Mouse (Mus musculus) lung, embryonic 14.5 days (tissue): Measurements from ENCODE around the gene Csnka2ip. TPM values are rescaled to one million over a fixed set of nuclear protein-coding genes. Genes with fewer than 3 reads are reported as not detected.

Experiments used
- ATAC-seq: fragments of 200-750 bp; cut with Nextera tagmentation; 2 replicates; pipeline ENCODE4 v1.8.0; 2017; ENCODE audit warnings: mild to moderate bottlenecking, moderate TSS enrichment, moderate library complexity; ENCODE audit not compliant: insufficient read depth
- DNase-seq: peaks from one replicate; pipeline ENCODE4 v3.0.0-alpha.2; 2015
- H3K27ac ChIP-seq: fragments of 300-500 bp; sonication (generic); 2 replicates; pipeline ENCODE4 v1.5.1; 2014; ENCODE audit warnings: low read depth, mild to moderate bottlenecking, moderate library complexity
- H3K27me3 ChIP-seq: fragments of 300-500 bp; sonication (generic); 2 replicates; pipeline ENCODE4 v1.6.1; 2014; ENCODE audit warnings: low read length, control low read depth; ENCODE audit not compliant: insufficient read depth
- H3K36me3 ChIP-seq: fragments of 300-500 bp; sonication (generic); 2 replicates; pipeline ENCODE4 v1.6.1; 2014; ENCODE audit warnings: control low read depth; ENCODE audit not compliant: insufficient read depth
- H3K4me1 ChIP-seq: fragments of 300-500 bp; sonication (generic); 2 replicates; pipeline ENCODE4 v1.6.1; 2014; ENCODE audit warnings: antibody characterized with exemption, control low read depth; ENCODE audit not compliant: insufficient read depth
- H3K4me2 ChIP-seq: fragments of 300-500 bp; sonication (generic); 2 replicates; pipeline ENCODE4 v1.6.1; 2014; ENCODE audit warnings: mild to moderate bottlenecking
- H3K4me3 ChIP-seq: fragments of 300-500 bp; sonication (generic); 2 replicates; pipeline ENCODE4 v1.5.1; 2014; ENCODE audit warnings: low read depth, low read length
- H3K9ac ChIP-seq: fragments of 300-500 bp; sonication (generic); 2 replicates; pipeline ENCODE4 v1.6.1; 2014
- H3K9me3 ChIP-seq: fragments of 300-500 bp; sonication (generic); 2 replicates; pipeline ENCODE4 v1.6.1; 2016; ENCODE audit warnings: low read depth, low read length, control low read depth
- CTCF ChIP-seq: IDR thresholded peaks from 2 replicates; pipeline ENCODE4 v1.5.1; 2016; ENCODE audit warnings: antibody characterized with exemption, low read depth
- WGBS: fragments of 180-500 bp; shearing (Covaris S2); extraction: QIAGEN DNeasy Blood & Tissue Kit; methylation state at CpG from one replicate; pipeline ENCODE4 v1.1.7; 2014; 5-methylcytosine and 5-hydroxymethylcytosine counted together
- polyA plus RNA-seq: library from polyadenylated mRNA; unstranded; fragments of >200 nt; fragmentation: Nextera tagmentation; extraction: Ambion mirVana; gene quantifications from 2 replicates; pipeline ENCODE4 v1.2.1, GENCODE M21; 2014

The Csnka2ip gene
- polyA plus RNA-seq, result not detected in 2 replicates

DNA sequence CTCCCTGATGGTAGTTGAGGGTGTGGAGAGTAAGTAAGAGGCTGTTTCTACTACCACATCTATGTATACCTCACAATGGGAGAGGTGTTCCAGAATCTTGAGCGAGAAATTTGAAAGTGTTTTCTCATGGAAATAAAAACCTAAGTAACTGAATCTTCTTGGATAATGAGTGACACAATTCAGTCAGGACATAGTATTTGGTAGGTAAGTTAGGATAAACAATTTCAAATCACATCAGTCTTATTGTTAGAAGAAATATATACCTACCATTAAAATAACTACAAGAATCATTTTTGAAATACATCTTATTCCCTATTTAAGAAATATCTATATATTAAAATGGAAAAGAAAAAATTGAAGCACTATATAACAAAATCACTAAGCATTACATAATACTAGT is at the start of gene Csnka2ip:
Gene Csnka2ip, minus strand, starts transcription at position 101 of the 400 bp plus-strand sequence.
- Histone ChIP-seq H3K36me3 (no peaks in the 10 kb centered on the region), H3K27me3 (no peaks in the 10 kb centered on the region), H3K9me3 (no peaks in the 10 kb centered on the region), H3K9ac (no peak within 1 kb of the TSS), H3K4me3 (no peak within 1 kb of the TSS), H3K4me1 (no peaks in the 10 kb centered on the region), H3K27ac (no peak within 1 kb of the TSS), H3K4me2 (no peak within 1 kb of the TSS)
- WGBS, result 96% methylated on average over 1 of the region's 1 CpGs
- no peak for TF ChIP-seq CTCF
- no peak for DNase-seq
- ATAC-seq, result no peak

DNA sequence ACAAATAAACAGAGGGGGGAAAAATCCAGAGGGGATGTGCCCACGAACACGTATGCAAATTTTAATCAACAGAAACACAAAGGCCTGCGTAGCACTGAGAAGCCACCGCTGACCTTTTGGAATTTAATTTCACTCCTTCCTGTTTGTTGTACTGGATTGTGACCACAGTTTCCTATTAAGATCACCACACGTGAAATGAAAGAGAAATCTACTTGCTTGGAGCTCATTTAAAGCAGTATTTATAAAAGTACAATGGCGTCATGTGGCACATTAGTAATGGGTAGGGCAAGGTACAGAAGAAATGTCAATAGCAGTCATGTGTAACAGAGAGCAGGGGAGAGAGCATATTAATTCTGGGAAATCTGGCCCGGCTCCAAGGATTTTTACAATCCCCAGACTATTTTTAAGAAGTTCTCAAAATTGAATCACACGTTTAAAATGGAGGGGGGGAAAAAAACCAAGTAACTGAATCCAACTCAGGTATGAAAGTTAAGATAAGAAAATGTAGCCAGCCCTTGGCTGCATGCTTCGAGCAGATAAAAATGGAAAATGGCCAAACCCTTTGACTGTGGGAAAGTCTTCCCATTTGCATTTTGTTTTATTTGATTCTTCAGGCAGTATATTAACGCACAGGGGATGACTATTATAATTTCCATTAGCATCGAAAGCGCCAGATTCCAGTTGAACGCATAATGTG is 47.5 kb upstream of the Csnka2ip start:
- ATAC-seq (no peak), DNase-seq (peak; percentile 23)
- Histone ChIP-seq H3K4me1 (no peaks in the 10 kb centered on the region), H3K4me3 (no peak overlapping the region), H3K9me3 (no peaks in the 10 kb centered on the region), H3K4me2 (no peak overlapping the region), H3K9ac (no peak overlapping the region), H3K36me3 (no peaks in the 10 kb centered on the region), H3K27me3 (no peaks in the 10 kb centered on the region), H3K27ac (no peak overlapping the region)
- WGBS, result 62% methylated on average over 13 of the region's 13 CpGs
- no peak for TF ChIP-seq CTCF

DNA sequence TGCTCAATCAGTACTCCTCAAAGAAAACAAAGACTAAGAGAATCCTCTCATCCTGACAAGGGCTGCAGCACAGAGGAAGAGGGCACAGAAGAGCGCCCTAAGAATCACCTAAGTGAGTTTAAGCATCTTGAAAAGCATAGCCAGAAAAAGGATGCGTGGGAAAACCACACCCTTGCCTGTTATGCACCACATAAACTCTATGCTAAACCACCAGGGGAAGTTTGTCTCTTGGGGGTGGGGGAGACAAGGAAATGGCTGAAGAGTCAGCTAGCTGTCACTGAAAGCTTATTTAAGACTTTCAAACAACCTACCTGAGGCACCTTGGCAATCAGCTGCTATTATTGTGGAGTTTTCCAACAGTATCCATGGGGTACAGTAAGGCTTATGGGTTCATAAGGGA is 45.6 kb upstream of the Csnka2ip start:
- no peak for DNase-seq
- no peak for TF ChIP-seq CTCF
- WGBS, result 86% methylated on average over 2 of the region's 2 CpGs

DNA sequence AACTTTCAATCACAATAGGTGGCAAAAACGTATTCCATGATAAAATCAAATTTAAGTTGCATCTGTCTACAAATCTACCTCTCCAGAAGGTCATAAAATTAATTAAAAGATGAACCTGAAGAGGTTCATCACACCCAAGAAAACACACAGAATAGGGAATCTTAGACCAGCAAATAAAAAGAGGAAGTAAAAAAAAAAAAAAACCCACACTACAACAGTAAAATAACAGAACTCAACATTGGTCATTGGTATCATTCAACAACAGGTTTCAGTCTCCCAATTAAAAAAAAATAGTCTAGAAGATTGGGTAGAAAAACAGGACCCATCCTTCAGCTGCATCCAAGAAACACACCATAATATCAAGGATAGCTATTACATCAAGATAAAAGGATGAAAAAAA is 32.9 kb upstream of the Csnka2ip start:
- H3K4me3 ChIP-seq, result no peak overlapping the region
- ATAC-seq (no peak), DNase-seq (no peak)
- H3K9me3 ChIP-seq, result no peaks in the 10 kb centered on the region
- H3K27me3 ChIP-seq, result no peaks in the 10 kb centered on the region
- no peak overlapping the region for H3K27ac ChIP-seq
- TF ChIP-seq CTCF, result no peak
- 74% methylated on average over 1 of the region's 1 CpGs for WGBS
- H3K36me3 ChIP-seq, result no peaks in the 10 kb centered on the region
- H3K4me1 ChIP-seq, result no peaks in the 10 kb centered on the region
- H3K9ac ChIP-seq, result no peak overlapping the region
- no peak overlapping the region for H3K4me2 ChIP-seq

More for the DNA sequence above, 45.6 kb upstream of the Csnka2ip start:
- H3K9ac ChIP-seq, result no peak overlapping the region
- no peaks in the 10 kb centered on the region for H3K27me3 ChIP-seq
- no peak overlapping the region for H3K27ac ChIP-seq
- H3K4me2 ChIP-seq, result no peak overlapping the region
- no peaks in the 10 kb centered on the region for H3K9me3 ChIP-seq
- H3K36me3 ChIP-seq, result no peaks in the 10 kb centered on the region
- ATAC-seq, result no peak
- H3K4me1 ChIP-seq, result no peaks in the 10 kb centered on the region
- no peak overlapping the region for H3K4me3 ChIP-seq

DNA sequence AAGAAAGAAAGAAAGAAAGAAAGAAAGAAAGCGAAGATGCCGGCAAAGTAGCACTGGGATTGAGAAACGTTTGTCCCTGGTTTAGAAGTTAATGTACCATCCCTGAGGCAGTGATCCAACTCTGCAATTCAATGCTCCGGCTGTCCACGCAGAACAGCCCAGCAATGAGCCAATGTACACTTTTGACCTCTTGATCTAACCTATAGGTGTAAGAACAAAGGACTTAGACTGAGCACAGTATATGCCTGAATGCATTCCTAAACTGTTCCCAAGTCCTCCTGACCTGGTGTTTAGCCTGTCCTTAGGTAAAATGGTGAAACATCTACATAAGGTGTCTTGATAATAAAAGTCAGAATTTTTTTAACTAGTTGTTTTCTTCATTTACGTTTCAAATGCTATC is 17.9 kb upstream of the Csnka2ip start:
- H3K27ac ChIP-seq, result no peak overlapping the region
- H3K9ac ChIP-seq, result no peak overlapping the region
- no peaks in the 10 kb centered on the region for H3K27me3 ChIP-seq
- no peaks in the 10 kb centered on the region for H3K4me1 ChIP-seq
- 80% methylated on average over 6 of the region's 6 CpGs for WGBS
- ATAC-seq (no peak), DNase-seq (no peak)
- no peak overlapping the region for H3K4me2 ChIP-seq
- TF ChIP-seq CTCF, result no peak
- no peaks in the 10 kb centered on the region for H3K36me3 ChIP-seq
- no peak overlapping the region for H3K4me3 ChIP-seq
- no peaks in the 10 kb centered on the region for H3K9me3 ChIP-seq

DNA sequence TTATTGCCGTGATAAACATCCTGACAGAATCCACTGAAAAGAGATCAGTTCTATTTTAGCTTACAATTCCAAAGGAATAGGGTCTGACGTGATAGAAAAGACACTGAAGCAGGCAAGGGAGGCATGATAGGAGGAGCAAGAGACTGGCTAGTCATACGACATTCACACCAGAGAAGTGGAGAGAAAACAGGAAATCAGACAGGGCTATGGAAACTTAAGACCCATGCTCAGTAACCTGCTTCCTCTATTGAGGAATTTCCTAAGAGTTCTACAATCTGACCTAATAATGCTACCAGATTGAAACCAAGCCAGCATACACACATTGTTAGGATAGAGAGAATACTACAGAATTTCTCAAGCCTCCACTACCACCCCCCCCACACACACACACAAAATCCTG is 12.4 kb upstream of the Csnka2ip start:
- Histone ChIP-seq H3K9ac (no peak overlapping the region), H3K4me3 (no peak overlapping the region), H3K27me3 (no peaks in the 10 kb centered on the region), H3K27ac (no peak overlapping the region), H3K9me3 (no peaks in the 10 kb centered on the region), H3K4me1 (no peaks in the 10 kb centered on the region), H3K36me3 (no peaks in the 10 kb centered on the region), H3K4me2 (no peak overlapping the region)
- DNase-seq (no peak), ATAC-seq (no peak)
- WGBS, result 60% methylated on average over 3 of the region's 3 CpGs
- TF ChIP-seq CTCF, result no peak

DNA sequence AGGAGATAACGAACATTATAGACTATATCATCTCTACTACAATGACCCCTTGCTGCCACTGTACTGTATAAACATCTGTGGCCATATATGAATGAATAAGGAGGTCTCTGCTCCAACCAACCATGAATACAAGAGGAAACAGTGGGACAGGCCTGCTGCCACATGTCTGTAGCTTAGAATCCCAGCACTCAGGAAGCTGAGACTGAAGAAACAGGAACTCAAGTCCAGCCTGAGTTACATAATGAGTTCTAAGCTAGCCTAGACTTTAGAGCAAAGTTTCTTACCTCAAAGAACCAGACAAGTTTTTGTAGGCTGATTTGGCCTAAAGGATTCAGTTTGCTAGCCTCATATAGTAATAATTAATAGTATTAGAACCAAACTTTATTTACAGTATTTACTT is 5.6 kb upstream of the Csnka2ip start:
- H3K9me3 ChIP-seq, result no peaks in the 10 kb centered on the region
- no peaks in the 10 kb centered on the region for H3K4me1 ChIP-seq
- no peak overlapping the region for H3K27ac ChIP-seq
- no peak overlapping the region for H3K4me2 ChIP-seq
- DNase-seq (no peak), ATAC-seq (no peak)
- TF ChIP-seq CTCF, result no peak
- no peaks in the 10 kb centered on the region for H3K36me3 ChIP-seq
- H3K27me3 ChIP-seq, result no peaks in the 10 kb centered on the region
- 60% methylated on average over 1 of the region's 1 CpGs for WGBS
- H3K9ac ChIP-seq, result no peak overlapping the region
- no peak overlapping the region for H3K4me3 ChIP-seq

DNA sequence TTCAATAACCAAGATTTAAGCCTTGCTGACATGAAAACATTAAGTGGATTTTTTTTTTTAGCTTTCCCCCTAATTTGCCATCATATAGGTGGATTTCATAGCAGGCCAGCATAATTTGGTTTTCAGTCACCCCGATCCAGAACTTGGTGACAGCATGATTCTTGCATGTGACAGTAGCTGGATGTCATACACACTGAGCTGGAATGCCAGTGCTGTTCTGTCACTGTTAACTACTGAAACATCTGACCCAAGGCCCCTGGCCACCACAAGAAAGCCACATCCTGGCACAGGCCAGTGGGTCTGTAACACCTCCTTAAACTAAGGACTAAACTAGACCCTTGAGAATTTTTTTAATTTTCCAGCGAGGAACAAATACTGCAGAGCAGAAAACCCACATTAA is 15.4 kb downstream of the Csnka2ip start:
- no peak overlapping the region for H3K4me3 ChIP-seq
- DNase-seq (peak; percentile 30), ATAC-seq (peak; percentile 57; the same call in 1 of the 2 replicates)
- H3K9me3 ChIP-seq, result no peaks in the 10 kb centered on the region
- H3K9ac ChIP-seq, result no peak overlapping the region
- H3K4me2 ChIP-seq, result no peak overlapping the region
- no peak for TF ChIP-seq CTCF
- peaks cover 6% of the 10 kb centered on the region; the same call in 1 of the 2 replicates for H3K4me1 ChIP-seq
- WGBS, result 38% methylated on average over 2 of the region's 2 CpGs
- no peaks in the 10 kb centered on the region for H3K36me3 ChIP-seq
- H3K27me3 ChIP-seq, result no peaks in the 10 kb centered on the region
- no peak overlapping the region for H3K27ac ChIP-seq
